Mouse (Mus musculus) megakaryocyte, adult 5-6 weeks (primary cell): ENCODE results near the gene D430042O09Rik. TPM values are rescaled to one million over a fixed set of nuclear protein-coding genes. Genes with fewer than 3 reads are reported as not detected.

Experiments used
- ATAC-seq: 2 replicates; pipeline ENCODE4 v1.8.0; 2016; ENCODE audit warnings: mild to moderate bottlenecking, inconsistent platforms; ENCODE audit not compliant: poor library complexity, severe bottlenecking
- total RNA-seq, 2 experiments: library from RNA; stranded (forward) in 1 of 2; stranded (reverse) in 1 of 2; fragments of 153-499, 151-499 nt in 1 of 2; fragments of 221-1000, 200-1000 nt in 1 of 2; gene quantifications; 2 replicates each; pipeline versions ENCODE4 v1.2.3 to v1.2.4; 2015 to 2017

The D430042O09Rik gene
- total RNA-seq, 2 experiments from 2014 or later, result 7.9 to 8.0 TPM

DNA sequence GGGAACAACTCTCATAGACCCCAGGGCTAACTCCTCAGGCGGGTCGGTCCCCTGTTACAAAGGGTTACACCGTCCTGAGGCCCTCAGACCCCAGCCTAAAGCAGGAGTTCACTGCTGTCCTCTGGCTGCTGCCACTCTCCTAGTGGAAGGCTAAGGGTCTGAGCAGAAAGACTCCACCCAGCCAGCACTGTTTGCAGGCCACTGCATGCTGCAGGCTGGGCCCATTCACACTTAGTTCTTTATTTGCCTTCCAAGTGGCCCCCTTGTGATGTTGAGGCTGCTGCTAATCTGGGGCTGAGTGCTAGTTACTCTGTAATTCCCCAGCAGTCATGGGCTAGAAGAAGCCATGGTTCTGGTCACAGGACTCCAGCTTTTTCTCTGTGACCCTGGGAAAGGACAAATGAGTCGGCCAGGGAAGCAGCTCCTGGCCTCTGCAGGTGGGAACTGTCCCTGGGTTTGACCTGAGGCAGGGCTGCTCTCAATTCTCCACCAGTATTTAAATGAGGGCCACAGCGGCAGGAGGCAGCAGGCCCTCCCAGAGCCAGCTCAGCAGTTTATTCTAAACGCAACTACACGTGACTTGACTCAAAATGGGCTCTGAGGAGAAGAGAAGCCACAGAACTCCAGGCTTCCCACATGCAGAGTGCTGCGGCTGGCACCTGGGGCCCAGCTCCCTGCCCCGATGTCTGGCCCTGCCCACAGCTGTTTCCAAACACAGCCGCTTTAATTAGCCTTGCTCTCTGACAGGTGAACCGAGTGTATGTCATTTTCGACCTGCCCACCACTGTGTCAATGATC is 163.9 kb downstream of the D430042O09Rik start:
- ATAC-seq, result no peak

DNA sequence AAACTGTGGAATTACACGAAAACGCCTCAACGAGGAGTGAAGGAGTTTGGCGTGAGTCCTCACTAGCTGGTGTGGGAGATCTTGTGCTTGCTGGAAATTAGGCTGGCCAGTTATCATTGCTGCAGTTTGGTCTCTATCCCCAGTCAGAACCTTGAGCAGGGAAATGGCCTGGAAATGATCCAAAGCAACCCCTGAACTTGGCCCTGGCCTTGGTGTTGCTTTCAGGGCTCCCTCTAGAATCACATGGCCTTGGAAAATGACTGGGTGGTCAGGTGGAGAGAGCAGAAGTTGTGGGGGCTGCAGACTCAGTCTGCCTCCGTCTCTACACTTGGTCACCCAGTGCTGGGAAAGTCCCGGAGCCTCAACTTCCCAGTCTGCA is 164.5 kb downstream of the D430042O09Rik start:
- no peak for ATAC-seq

DNA sequence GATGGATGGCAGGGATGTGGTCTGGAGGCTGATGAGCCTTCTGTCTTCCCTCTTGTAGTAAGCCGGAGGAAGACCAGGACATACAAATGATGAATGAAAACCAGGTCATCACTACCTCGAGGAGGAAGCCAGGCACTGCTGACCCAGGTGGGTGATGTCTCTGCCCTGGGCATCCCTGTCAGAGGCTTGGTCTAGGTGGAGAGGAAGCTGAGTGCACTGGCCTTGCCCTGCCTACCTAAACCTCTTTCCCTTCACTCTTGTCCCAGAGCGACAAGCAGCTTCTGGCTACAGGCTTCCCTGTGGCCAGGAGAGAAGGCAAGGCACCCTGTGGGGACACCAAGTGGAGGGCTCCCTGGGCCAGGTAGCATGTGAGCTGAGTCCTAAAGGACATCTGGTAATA is 165.2 kb downstream of the D430042O09Rik start:
- ATAC-seq, result no peak

DNA sequence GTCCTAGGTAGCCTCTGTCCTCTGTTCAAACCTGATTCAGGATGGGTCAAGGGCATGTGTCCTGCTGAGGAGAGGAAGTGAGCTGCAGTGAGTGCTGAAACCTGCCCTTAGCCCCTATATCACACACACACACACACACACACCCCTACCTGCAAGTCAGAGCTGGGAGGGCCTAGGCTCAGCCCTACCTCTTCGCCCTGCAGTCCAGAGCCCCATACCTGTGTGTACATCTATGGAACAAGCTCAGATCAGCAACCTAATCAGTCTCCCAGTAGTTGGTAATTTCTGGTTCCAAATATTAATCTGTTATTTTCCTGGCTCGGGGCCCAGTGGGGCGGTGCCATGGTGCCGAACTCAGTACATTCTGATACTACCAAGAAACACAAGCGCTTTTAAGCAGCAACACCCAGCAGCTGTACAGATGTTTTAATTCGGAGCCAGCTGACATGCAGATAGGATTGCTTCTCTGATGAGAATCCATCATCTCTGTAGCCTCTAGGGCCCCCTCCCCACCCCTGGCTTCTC is 166.3 kb downstream of the D430042O09Rik start:
- ATAC-seq, result no peak

DNA sequence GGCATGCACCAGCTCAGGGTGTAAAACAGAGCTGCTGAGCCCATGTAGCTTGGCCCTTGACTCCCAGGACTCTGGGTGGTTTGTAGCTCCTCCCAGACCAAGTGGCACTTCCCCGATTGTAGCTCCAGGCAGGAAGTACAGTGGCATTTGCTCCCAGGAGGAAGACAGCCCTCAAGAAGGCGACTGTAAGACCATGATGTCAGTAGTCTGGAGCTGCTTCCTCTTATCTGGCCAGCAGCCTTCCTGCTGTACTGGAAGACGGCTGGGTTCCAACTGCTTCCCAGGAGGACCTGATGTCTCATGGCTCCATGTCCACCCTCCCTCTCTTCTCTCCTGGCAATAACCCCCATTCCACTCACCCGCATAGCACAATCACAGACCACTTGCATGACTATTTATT is 170.4 kb downstream of the D430042O09Rik start:
- peak; percentile 38; the same call in 1 of the 2 replicates for ATAC-seq

DNA sequence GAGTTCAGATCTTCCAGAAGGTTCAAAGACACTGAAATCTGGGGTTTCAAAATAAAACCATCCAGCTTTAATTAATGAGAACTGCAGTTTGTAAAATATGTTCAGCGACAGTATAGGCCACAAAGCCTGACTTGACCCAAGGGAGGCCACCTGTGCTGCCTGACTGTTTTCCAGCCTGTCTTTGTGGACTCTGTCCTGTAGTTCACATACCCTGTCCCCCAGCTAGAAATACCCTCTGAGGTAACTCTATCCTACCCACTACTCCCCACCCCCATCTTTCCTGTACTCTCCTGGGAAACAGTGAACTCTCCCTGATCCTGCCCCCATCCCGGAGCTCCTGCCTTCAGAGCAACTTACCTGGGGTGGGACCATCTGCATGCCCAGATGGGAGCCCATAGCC is 175.5 kb downstream of the D430042O09Rik start:
- ATAC-seq, result no peak

DNA sequence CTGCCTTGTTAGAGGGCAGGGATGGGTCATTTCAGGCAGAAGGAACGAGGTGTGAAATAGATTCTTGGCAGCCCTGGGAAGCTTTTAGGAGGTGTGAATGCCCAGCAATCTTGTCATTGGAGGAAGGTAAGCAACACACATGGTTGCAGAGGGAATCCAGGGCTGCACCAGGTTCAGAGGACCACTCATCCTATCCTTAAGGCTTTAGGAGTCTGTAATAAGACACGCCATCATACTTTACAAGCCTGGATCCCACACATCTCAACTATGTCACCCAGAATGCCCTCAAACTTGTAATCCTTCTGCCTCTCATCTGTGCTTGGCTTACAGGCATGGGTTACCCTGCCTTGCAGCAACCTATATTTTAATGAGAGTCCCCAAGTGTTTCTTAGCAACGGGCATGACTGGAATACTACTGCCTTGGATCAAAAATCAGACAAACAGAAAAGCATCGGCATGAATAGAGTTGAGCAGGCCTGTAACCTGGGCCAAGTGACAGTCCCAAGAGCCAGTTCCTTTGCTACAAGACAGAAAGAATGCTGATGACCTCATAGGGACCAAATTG is 178.5 kb downstream of the D430042O09Rik start:
- ATAC-seq, result no peak

DNA sequence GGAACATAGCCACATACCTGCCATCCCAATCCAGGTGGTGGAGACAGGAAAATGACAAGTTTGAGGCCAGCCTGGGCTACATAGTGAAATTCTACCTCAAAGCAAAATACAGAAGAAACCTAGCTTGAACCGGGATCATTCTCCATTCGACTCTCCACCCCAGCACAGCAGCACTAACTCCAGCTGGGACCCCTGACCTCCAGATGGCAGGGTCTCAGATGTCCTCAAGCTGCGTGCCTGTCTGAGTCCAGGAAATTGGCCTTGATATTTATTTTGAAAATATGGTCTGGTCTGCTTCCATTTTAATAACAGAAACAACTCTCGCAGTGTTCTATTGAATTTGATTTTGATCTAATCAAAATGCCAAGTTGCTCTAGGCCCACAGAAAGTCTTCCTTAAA is 179.4 kb downstream of the D430042O09Rik start:
- no peak for ATAC-seq

DNA sequence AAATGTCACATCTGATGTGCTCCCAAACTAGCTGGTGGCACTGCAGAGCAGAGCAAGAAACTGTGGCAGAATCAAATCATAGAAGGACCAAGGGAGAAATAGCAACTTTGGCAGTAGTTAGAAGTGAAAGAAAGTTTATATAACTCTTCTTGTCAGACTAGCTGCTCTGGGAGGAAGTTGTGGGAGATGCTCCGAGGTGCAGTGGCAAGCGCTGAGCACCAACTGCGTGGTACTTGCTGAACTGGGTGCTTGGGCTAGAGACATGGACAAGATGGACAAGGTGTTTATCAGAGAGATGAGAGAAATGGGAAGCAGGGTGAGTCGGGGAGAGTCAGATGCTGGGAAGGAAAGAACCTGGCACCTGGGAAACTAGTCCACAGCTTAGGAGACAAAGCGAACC is 180.1 kb downstream of the D430042O09Rik start:
- ATAC-seq, result no peak

DNA sequence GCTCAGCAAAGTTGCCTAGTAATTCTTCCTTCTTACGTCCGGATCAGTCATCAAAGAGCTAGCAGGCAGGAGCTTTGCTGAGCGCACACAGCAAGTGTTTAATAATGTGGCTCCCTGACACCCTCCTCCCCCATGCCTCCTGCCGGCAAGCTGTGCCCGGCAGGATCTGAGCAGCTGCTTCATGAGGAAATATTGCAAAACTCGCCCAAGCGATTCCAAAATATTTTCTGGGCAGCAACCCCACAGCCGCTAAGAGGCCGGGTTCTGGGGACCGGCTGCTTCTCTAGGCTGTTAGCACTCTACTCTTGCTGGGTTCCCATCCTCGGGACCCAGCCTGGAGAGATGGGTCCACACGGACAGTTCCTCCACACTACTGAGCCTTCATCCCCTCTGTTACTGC is 180.7 kb downstream of the D430042O09Rik start:
- no peak for ATAC-seq

DNA sequence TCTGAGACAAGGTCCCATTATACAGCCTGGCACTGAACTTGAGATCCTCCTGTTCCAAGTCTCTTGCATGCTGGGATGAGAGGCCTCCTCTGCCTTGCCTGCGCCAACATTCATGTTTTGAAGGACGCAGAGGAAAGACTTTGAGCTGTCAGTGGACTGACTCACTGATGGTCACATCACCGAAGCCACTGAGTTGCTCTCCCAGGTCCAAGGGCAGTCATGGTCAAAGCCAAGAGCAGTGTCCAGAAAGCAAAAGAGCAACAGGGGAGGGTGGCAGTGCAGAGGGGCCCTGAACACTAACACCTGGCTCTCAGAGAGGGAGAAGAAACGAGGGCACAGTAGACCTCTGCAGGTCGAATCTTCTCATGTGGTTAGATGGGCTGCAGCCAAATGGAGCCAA is 185.9 kb downstream of the D430042O09Rik start:
- ATAC-seq, result no peak

DNA sequence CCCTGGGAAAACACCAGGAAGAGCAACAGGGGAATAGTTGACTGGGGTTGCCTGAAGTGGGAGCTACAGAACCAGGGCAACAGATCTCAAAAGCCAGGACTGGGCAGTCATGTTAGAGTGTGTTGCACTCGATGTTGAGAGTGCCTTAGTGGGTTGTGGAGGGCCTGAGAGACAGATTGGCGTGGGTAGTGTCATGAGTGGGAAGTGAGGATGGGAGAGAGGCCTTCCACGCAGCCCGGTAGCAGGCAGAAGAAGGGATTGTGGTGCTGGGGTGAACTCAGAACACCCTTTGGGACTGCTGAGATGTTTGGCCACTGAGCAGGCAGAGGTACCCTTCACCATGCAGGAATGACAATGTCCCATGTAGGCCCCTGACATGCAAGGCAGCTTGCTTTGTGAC is 189.4 kb downstream of the D430042O09Rik start:
- ATAC-seq, result no peak

DNA sequence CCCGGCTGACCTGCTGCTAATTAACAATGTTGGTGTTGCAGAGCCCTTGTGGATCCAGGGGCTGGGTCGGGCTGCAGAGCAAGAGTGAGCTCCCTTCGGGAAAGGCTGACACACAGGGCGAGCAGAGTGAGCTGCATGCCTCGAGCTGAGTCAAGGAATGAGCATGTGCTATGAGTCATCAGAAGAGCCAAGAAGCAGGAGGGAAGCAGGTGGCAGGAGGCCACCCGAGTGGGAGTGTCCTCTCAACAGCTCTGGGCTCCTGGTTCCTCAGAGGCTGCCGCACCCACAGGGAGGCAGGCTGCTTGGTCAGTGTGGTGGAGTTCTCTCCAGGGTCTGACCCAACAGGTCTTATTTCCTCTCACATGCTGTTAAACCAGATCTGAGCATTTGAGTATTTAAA is 191.3 kb downstream of the D430042O09Rik start:
- ATAC-seq, result no peak

DNA sequence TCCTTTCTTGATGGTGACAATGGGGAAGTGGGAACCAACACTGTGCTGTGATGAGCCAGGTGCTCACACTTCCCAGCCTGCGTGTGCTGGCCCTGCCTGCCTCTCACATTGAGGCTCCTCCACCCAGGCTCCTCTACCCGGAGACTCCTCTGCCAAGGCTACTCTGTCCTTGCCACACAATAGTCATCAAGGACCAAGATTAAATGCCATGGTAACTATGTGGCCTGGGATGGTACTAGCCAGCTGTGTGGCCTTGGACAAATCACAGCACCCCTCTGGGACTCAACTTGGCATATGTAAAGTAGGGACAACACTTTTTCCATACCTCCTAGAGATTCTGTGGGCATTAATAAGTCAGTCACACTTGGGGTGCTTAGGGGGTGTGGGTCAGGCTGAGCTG is 192.2 kb downstream of the D430042O09Rik start:
- no peak for ATAC-seq

DNA sequence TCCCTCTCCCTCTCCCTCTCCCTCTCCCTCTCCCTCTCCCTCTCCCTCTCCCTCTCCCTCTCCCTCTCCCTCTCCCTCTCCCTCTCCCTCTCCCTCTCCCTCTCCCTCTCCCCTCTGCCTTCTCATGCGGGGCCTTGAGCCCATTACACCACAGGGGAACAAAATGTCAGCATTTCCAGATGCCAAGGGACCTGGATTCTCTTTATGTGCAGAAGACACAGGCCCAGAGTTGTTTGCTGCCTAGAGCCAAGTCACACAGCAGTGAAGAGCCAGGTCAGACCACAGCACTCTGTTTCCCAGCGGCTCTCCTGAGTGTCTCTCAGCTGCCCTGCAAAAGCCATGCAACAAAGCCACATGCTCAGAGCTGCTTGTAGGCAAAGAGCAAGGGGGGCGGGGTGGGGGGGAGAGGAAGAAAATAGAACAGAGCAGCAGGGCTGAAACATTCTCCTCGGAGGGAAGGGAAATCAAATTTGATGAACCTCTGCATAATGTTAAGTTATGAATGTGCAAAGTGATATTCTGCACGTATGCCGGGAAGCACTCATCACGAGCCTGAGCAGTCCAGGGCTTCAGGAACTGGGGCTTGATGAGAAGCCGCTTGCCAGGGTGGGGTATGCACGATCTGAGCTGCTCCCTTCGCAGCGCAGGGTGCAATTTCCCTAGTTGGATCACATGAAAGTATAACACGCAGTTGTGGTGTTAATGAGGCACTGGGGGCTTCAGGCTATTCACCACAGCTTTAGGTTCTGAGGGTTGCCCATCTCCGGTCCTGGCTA is 192.9 kb downstream of the D430042O09Rik start:
- no peak for ATAC-seq

DNA sequence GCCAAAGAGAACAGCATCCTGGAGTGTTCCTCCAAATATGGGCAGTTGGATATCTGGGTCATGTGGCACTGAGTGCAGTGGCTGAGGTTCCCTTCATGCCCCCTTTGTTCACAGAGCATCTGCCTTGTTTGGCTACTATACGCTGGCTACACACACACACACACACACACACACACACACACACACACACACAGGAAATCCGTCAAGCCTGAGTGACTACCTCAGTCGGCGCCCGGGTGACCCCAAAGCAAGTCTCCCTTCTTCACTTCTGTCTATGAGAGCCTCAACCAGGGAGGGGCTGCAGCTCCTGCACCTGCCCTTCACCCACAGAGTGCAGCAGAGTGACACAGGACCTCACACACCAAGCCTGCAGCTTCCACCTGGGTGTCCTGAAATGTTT is 213.1 kb downstream of the D430042O09Rik start:
- ATAC-seq, result no peak

DNA sequence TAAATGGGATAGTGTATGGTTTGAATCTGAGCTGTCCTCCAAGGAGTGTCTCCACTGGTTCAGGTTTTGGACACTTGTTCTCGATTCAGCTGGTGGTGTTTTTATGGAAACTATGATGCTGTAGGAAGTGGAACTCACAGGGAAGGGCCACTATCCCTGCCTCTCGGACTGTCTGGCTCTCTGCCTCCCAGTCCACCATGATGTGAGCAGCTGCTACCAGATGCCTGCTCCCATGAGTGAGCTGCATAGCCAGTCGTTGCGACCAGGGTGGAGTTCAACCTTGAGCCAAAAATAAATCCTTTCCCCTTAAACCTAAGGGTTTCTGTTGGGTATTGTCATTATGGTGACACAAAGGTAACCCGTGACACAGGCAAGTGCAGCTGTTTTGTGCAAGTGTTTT is 216.4 kb downstream of the D430042O09Rik start:
- no peak for ATAC-seq

Other genes starting within 250 kb of the D430042O09Rik start
- 62.5 and 74.2 TPM in 2 replicates for gene Nsmce1, start 216.3 kb upstream of the D430042O09Rik start, total RNA-seq (2015)
- 73.6 and 73.8 TPM in 2 replicates for gene Nsmce1, start 216.3 kb upstream of the D430042O09Rik start, total RNA-seq (2017)
- 11.9 and 15.9 TPM in 2 replicates for gene Il4ra, start 155.8 kb upstream of the D430042O09Rik start, total RNA-seq (2015)
- gene Il4ra, start 155.8 kb upstream of the D430042O09Rik start, total RNA-seq (2017), result 29.8 and 31.7 TPM in 2 replicates
- gene Il21r, start 104.5 kb upstream of the D430042O09Rik start, total RNA-seq (2015), result 0.62 and 0.83 TPM in 2 replicates
- 1.8 and 2.2 TPM in 2 replicates for gene Il21r, start 104.5 kb upstream of the D430042O09Rik start, total RNA-seq (2017)
- 12.7 and 13.0 TPM in 2 replicates for gene Gtf3c1, start 108 bp upstream of the D430042O09Rik start, total RNA-seq (2015)
- gene Gtf3c1, start 108 bp upstream of the D430042O09Rik start, total RNA-seq (2017), result 22.4 and 27.5 TPM in 2 replicates